Mouse (Mus musculus): ENCODE measurements around the gene Sco2. TPM values are rescaled to one million over a fixed set of nuclear protein-coding genes. Genes with fewer than 3 reads are reported as not detected.

Gene Sco2
- polyA plus RNA-seq, 1 experiment from 2014 or later: 5.6 TPM

- no peaks in the 10 kb centered on the region for H3K36me3 ChIP-seq
- no peak for ATAC-seq (ENCODE audit: insufficient number of reproducible peaks, low FRiP score)
- 36% methylated on average over 12 of the region's 12 CpGs for WGBS
Measured at GRCm38 (mm10) chr15:89387127-89387526, 13.5 kb upstream of the Sco2 start.

GRCm38 (mm10) chr15:89384617-89385016, 11.0 kb upstream of the Sco2 start, which contains the start of gene Klhdc7b:
Gene Klhdc7b, plus strand, starts transcription at chr15:89384917.
- Histone ChIP-seq H3K9me3 (replicated peaks) (no peaks in the 10 kb centered on the region), H3K27me3 (replicated peaks) (peaks cover 59% of the 10 kb centered on the region), H3K9ac (no peak within 1 kb of the TSS), H3K4me3 (no peak within 1 kb of the TSS), H3K4me2 (no peak within 1 kb of the TSS), H3K27ac (ENCODE audit: poor library complexity, severe bottlenecking) (no peak within 1 kb of the TSS), H3K4me1 (replicated peaks) (peaks cover under 1% of the 10 kb centered on the region; the same call in 1 of the 2 replicates), H3K36me3 (no peaks in the 10 kb centered on the region)
- WGBS: 78% methylated on average over 7 of the region's 7 CpGs
- no peak for ATAC-seq (ENCODE audit: insufficient number of reproducible peaks, low FRiP score)

More at GRCm38 (mm10) chr15:89387127-89387526, 13.5 kb upstream of the Sco2 start:
- no peak overlapping the region for H3K27ac ChIP-seq (ENCODE audit: poor library complexity, severe bottlenecking)
- peaks cover 52% of the 10 kb centered on the region for H3K27me3 ChIP-seq (replicated peaks)
- H3K4me2 ChIP-seq: no peak overlapping the region
- no peaks in the 10 kb centered on the region for H3K4me1 ChIP-seq (replicated peaks)
- H3K4me3 ChIP-seq: no peak overlapping the region
- no peak overlapping the region for H3K9ac ChIP-seq
- H3K9me3 ChIP-seq (replicated peaks): no peaks in the 10 kb centered on the region

GRCm38 (mm10) chr15:89379429-89379828, 5.8 kb upstream of the Sco2 start:
- peak overlapping the region; percentile 92 for H3K4me2 ChIP-seq
- 0 out of 2 replicates have a peak, but pooled peaks have one; percentile 12 for ATAC-seq (ENCODE audit: insufficient number of reproducible peaks, low FRiP score)
- peak overlapping the region; percentile 53 for H3K4me3 ChIP-seq
- no peak overlapping the region for H3K27ac ChIP-seq (ENCODE audit: poor library complexity, severe bottlenecking)
- no peaks in the 10 kb centered on the region for H3K36me3 ChIP-seq
- no peaks in the 10 kb centered on the region for H3K9me3 ChIP-seq (replicated peaks)
- H3K9ac ChIP-seq: 0 out of 2 replicates have a peak overlapping the region, but pooled peaks have one; percentile 45
- H3K27me3 ChIP-seq (replicated peaks): peaks cover 54% of the 10 kb centered on the region
- 13% methylated on average over 10 of the region's 10 CpGs for WGBS
- peaks cover 26% of the 10 kb centered on the region for H3K4me1 ChIP-seq (replicated peaks)

GRCm38 (mm10) chr15:89378831-89379401, 5.3 kb upstream of the Sco2 start, which contains the start of gene Odf3b:
Gene Odf3b, minus strand, starts transcription at chr15:89379282.
- no peak within 1 kb of the TSS for H3K27ac ChIP-seq (ENCODE audit: poor library complexity, severe bottlenecking)
- H3K4me1 ChIP-seq (replicated peaks): peaks cover 30% of the 10 kb centered on the region
- peak within 1 kb of the TSS; percentile 53 for H3K4me3 ChIP-seq
- H3K9me3 ChIP-seq (replicated peaks): no peaks in the 10 kb centered on the region
- ATAC-seq (ENCODE audit: insufficient number of reproducible peaks, low FRiP score): 0 out of 2 replicates have a peak, but pooled peaks have one; percentile 1
- H3K36me3 ChIP-seq: no peaks in the 10 kb centered on the region
- peak within 1 kb of the TSS; percentile 45 for H3K9ac ChIP-seq
- peaks cover 50% of the 10 kb centered on the region for H3K27me3 ChIP-seq (replicated peaks)
- peak within 1 kb of the TSS; percentile 92 for H3K4me2 ChIP-seq
- WGBS: under 1% methylated on average over 33 of the region's 33 CpGs

GRCm38 (mm10) chr15:89377938-89378828, 4.5 kb upstream of the Sco2 start:
- no peaks in the 10 kb centered on the region for H3K9me3 ChIP-seq (replicated peaks)
- peak overlapping the region; percentile 92 for H3K4me2 ChIP-seq
- H3K4me3 ChIP-seq: peak overlapping the region; percentile 53
- H3K27ac ChIP-seq (ENCODE audit: poor library complexity, severe bottlenecking): no peak overlapping the region
- H3K27me3 ChIP-seq (replicated peaks): peaks cover 45% of the 10 kb centered on the region
- H3K9ac ChIP-seq: peak overlapping the region; percentile 45
- ATAC-seq (ENCODE audit: insufficient number of reproducible peaks, low FRiP score): no peak
- WGBS: 10% methylated on average over 46 of the region's 46 CpGs
- H3K36me3 ChIP-seq: no peaks in the 10 kb centered on the region
- peaks cover 31% of the 10 kb centered on the region for H3K4me1 ChIP-seq (replicated peaks)

GRCm38 (mm10) chr15:89377362-89377761, 3.7 kb upstream of the Sco2 start:
- H3K4me1 ChIP-seq (replicated peaks): peaks cover 38% of the 10 kb centered on the region
- no peak overlapping the region for H3K4me3 ChIP-seq
- H3K27me3 ChIP-seq (replicated peaks): peaks cover 45% of the 10 kb centered on the region
- peaks cover 2% of the 10 kb centered on the region; the same call in 1 of the 2 replicates for H3K36me3 ChIP-seq
- H3K27ac ChIP-seq (ENCODE audit: poor library complexity, severe bottlenecking): no peak overlapping the region
- H3K9ac ChIP-seq: no peak overlapping the region
- no peaks in the 10 kb centered on the region for H3K9me3 ChIP-seq (replicated peaks)
- no peak for ATAC-seq (ENCODE audit: insufficient number of reproducible peaks, low FRiP score)
- 7% methylated on average over 18 of the region's 18 CpGs for WGBS
- H3K4me2 ChIP-seq: peak overlapping the region; percentile 28

- whole genome bisulfite sequencing: 21% methylated on average over 16 of the region's 16 CpGs
- peaks cover 38% of the 10 kb centered on the region for H3K4me1 ChIP-seq (replicated peaks)
- H3K4me3 ChIP-seq: no peak within 1 kb of the TSS
- H3K36me3 ChIP-seq: peaks cover 6% of the 10 kb centered on the region
- H3K27ac ChIP-seq (ENCODE audit: poor library complexity, severe bottlenecking): no peak within 1 kb of the TSS
- peak within 1 kb of the TSS; percentile 28 for H3K4me2 ChIP-seq
- no peak for ATAC-seq (ENCODE audit: insufficient number of reproducible peaks, low FRiP score)
- peaks cover 45% of the 10 kb centered on the region for H3K27me3 ChIP-seq (replicated peaks)
- no peak within 1 kb of the TSS for H3K9ac ChIP-seq
- H3K9me3 ChIP-seq (replicated peaks): no peaks in the 10 kb centered on the region
Measured at GRCm38 (mm10) chr15:89376957-89377356, 3.3 kb upstream of the Sco2 start, which contains the start of gene Tymp. Gene Tymp, minus strand, starts transcription at chr15:89377039.

- 75% methylated on average over 7 of the region's 7 CpGs for WGBS
- Histone ChIP-seq H3K4me3 (no peak overlapping the region), H3K36me3 (peaks cover 15% of the 10 kb centered on the region), H3K4me1 (replicated peaks) (peaks cover 38% of the 10 kb centered on the region), H3K27me3 (replicated peaks) (peaks cover 42% of the 10 kb centered on the region), H3K9ac (no peak overlapping the region), H3K27ac (ENCODE audit: poor library complexity, severe bottlenecking) (no peak overlapping the region), H3K4me2 (no peak overlapping the region), H3K9me3 (replicated peaks) (no peaks in the 10 kb centered on the region)
- no peak for ATAC-seq (ENCODE audit: insufficient number of reproducible peaks, low FRiP score)
Measured at GRCm38 (mm10) chr15:89376040-89376439, 2.4 kb upstream of the Sco2 start.

GRCm38 (mm10) chr15:89374801-89375534, 1.3 kb upstream of the Sco2 start:
- Histone ChIP-seq H3K36me3 (peaks cover 26% of the 10 kb centered on the region), H3K9ac (peak overlapping the region; percentile 78; the same call in 1 of the 2 replicates), H3K4me1 (replicated peaks) (peaks cover 38% of the 10 kb centered on the region), H3K27ac (ENCODE audit: poor library complexity, severe bottlenecking) (no peak overlapping the region), H3K4me2 (0 out of 2 replicates have a peak overlapping the region, but pooled peaks have one; percentile 85), H3K9me3 (replicated peaks) (no peaks in the 10 kb centered on the region), H3K27me3 (replicated peaks) (peaks cover 38% of the 10 kb centered on the region), H3K4me3 (no peak overlapping the region)
- no peak for ATAC-seq (ENCODE audit: insufficient number of reproducible peaks, low FRiP score)
- WGBS: 89% methylated on average over 17 of the region's 17 CpGs

GRCm38 (mm10) chr15:89374340-89374739, 694 bp upstream of the Sco2 start:
- no peak; the same call in 1 of the 2 replicates for ATAC-seq (ENCODE audit: insufficient number of reproducible peaks, low FRiP score)
- no peaks in the 10 kb centered on the region for H3K9me3 ChIP-seq (replicated peaks)
- H3K4me1 ChIP-seq (replicated peaks): peaks cover 35% of the 10 kb centered on the region
- 50% methylated on average over 9 of the region's 9 CpGs for WGBS
- H3K4me2 ChIP-seq: peak overlapping the region; percentile 85
- H3K4me3 ChIP-seq: peak overlapping the region; percentile 71
- H3K36me3 ChIP-seq: peaks cover 32% of the 10 kb centered on the region
- H3K27me3 ChIP-seq (replicated peaks): peaks cover 36% of the 10 kb centered on the region
- H3K9ac ChIP-seq: peak overlapping the region; percentile 78
- peak overlapping the region; percentile 89; the same call in 1 of the 2 replicates for H3K27ac ChIP-seq (ENCODE audit: poor library complexity, severe bottlenecking)
